Mouse (Mus musculus) midbrain, embryonic 12.5 days (tissue): Measurements from ENCODE around the gene Gpr65. TPM values are rescaled to one million over a fixed set of nuclear protein-coding genes. Genes with fewer than 3 reads are reported as not detected.
"Not testable (repeated sequence)": the region's sequence is repeated elsewhere in the genome, so short reads cannot be mapped to it uniquely, and the experiment has no call there.

Experiments used
- ATAC-seq: fragments of 200-750 bp; cut with Nextera tagmentation; 2 replicates; pipeline ENCODE4 v1.8.0; 2017; ENCODE audit warnings: low read depth, moderate TSS enrichment, moderate library complexity; ENCODE audit not compliant: low FRiP score
- H3K27ac ChIP-seq: fragments of 300-500 bp; sonication (generic); replicated peaks from 2 replicates; pipeline ENCODE4 v1.5.1; 2016; ENCODE audit warnings: mild to moderate bottlenecking
- H3K27me3 ChIP-seq: fragments of 300-500 bp; sonication (generic); 2 replicates; pipeline ENCODE4 v1.6.1; 2016; ENCODE audit warnings: mild to moderate bottlenecking
- H3K36me3 ChIP-seq: fragments of 300-500 bp; sonication (generic); 2 replicates; pipeline ENCODE4 v1.6.1; 2016
- H3K4me1 ChIP-seq: fragments of 300-500 bp; sonication (generic); 2 replicates; pipeline ENCODE4 v1.6.1; 2016
- H3K4me2 ChIP-seq: fragments of 300-500 bp; sonication (generic); replicated peaks from 2 replicates; pipeline ENCODE4 v1.6.1; 2016; ENCODE audit warnings: mild to moderate bottlenecking, moderate library complexity
- H3K4me3 ChIP-seq: fragments of 300-500 bp; sonication (generic); 2 replicates; pipeline ENCODE4 v1.5.1; 2016; ENCODE audit warnings: mild to moderate bottlenecking
- H3K9ac ChIP-seq: fragments of 300-500 bp; sonication (generic); replicated peaks from 2 replicates; pipeline ENCODE4 v1.6.1; 2016; ENCODE audit warnings: mild to moderate bottlenecking, moderate library complexity
- H3K9me3 ChIP-seq: fragments of 300-500 bp; sonication (generic); 2 replicates; pipeline ENCODE4 v1.6.1; 2016; ENCODE audit warnings: mild to moderate bottlenecking
- WGBS: fragments of 180-500 bp; shearing (Covaris S2); methylation state at CpG from one replicate; pipeline ENCODE4 v1.1.7; 2016; 5-methylcytosine and 5-hydroxymethylcytosine counted together
- polyA plus RNA-seq: library from polyadenylated mRNA; unstranded; fragments of >200 nt; fragmentation: Nextera tagmentation; extraction: Ambion mirVana; gene quantifications from 2 replicates; pipeline ENCODE4 v1.2.1, GENCODE M21; 2016

Gene Gpr65
- polyA plus RNA-seq, 1 experiment from 2014 or later: 0.52 TPM

DNA sequence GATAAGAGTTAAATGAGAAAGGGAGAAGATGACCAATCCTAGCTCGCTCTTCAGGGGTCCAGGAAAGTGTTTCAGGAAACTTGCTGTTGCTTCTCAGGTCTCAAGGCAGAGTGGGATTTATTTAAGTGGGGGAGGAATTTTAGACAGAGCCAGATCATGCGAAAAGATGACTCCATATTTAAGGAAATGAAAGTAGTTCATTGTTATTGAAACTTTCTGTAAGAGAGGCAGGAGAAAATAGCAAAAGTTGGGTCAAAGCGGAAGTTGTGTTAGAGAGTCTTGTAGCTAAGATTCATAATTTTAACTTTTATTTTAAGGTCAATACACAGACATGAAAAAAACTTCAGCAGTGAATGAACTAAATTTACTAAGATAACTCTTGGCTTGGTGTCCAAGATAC lies 22.0 kb downstream of the Gpr65 start:
- Histone ChIP-seq H3K4me1 (no peaks in the 10 kb centered on the region), H3K9me3 (no peaks in the 10 kb centered on the region), H3K4me3 (no peak overlapping the region), H3K27me3 (no peaks in the 10 kb centered on the region), H3K27ac (no peak overlapping the region), H3K4me2 (no peak overlapping the region), H3K9ac (no peak overlapping the region), H3K36me3 (no peaks in the 10 kb centered on the region)
- no peak for ATAC-seq
- WGBS: 87% methylated on average over 3 of the region's 3 CpGs

GRCm38 (mm10) chr12:98292278-98292677 lies 23.8 kb downstream of the Gpr65 start:
- H3K9me3 ChIP-seq: no peaks in the 10 kb centered on the region
- 79% methylated on average over 4 of the region's 4 CpGs for WGBS
- H3K27me3 ChIP-seq: no peaks in the 10 kb centered on the region
- no peak overlapping the region for H3K27ac ChIP-seq
- ATAC-seq: no peak
- no peak overlapping the region for H3K4me3 ChIP-seq
- no peaks in the 10 kb centered on the region for H3K4me1 ChIP-seq
- H3K9ac ChIP-seq: no peak overlapping the region
- no peaks in the 10 kb centered on the region for H3K36me3 ChIP-seq
- H3K4me2 ChIP-seq: no peak overlapping the region

DNA sequence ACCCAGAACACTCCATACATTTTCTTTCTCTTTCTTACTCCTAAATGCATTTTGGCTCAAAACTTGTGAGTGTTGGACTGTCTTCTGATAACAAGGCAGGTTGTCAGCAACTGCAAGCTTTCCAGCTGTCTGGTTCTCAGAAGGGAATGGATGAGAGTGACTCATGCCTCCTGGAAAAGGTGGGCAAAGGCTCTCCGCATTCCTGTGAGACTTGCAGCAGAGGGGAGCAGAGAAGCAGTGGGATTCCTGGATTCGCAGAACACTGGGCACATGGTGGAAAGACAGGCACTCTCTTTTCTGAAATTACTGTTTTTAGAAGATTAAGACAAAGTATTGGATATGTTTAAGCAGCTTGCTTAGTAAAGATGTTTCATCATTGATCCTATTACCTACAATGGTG lies 25.8 kb downstream of the Gpr65 start:
- no peaks in the 10 kb centered on the region for H3K9me3 ChIP-seq
- ATAC-seq: no peak
- no peak overlapping the region for H3K4me2 ChIP-seq
- no peak overlapping the region for H3K9ac ChIP-seq
- 88% methylated on average over 2 of the region's 2 CpGs for WGBS
- no peaks in the 10 kb centered on the region for H3K4me1 ChIP-seq
- H3K4me3 ChIP-seq: no peak overlapping the region
- no peak overlapping the region for H3K27ac ChIP-seq
- no peaks in the 10 kb centered on the region for H3K27me3 ChIP-seq
- no peaks in the 10 kb centered on the region for H3K36me3 ChIP-seq

GRCm38 (mm10) chr12:98301980-98302379 lies 33.5 kb downstream of the Gpr65 start:
- WGBS: 93% methylated on average over 5 of the region's 5 CpGs
- no peak overlapping the region for H3K4me3 ChIP-seq
- no peak overlapping the region for H3K9ac ChIP-seq
- ATAC-seq: no peak
- no peaks in the 10 kb centered on the region for H3K9me3 ChIP-seq
- no peaks in the 10 kb centered on the region for H3K36me3 ChIP-seq
- H3K27me3 ChIP-seq: no peaks in the 10 kb centered on the region
- peaks cover 5% of the 10 kb centered on the region for H3K4me1 ChIP-seq
- no peak overlapping the region for H3K27ac ChIP-seq
- H3K4me2 ChIP-seq: no peak overlapping the region

GRCm38 (mm10) chr12:98303013-98303412 lies 34.6 kb downstream of the Gpr65 start:
- no peaks in the 10 kb centered on the region for H3K36me3 ChIP-seq
- no peaks in the 10 kb centered on the region for H3K9me3 ChIP-seq
- H3K27me3 ChIP-seq: no peaks in the 10 kb centered on the region
- no peak overlapping the region for H3K27ac ChIP-seq
- no peak overlapping the region for H3K4me2 ChIP-seq
- ATAC-seq: no peak
- 77% methylated on average over 1 of the region's 1 CpGs for WGBS
- no peak overlapping the region for H3K4me3 ChIP-seq
- H3K4me1 ChIP-seq: peaks cover 5% of the 10 kb centered on the region
- no peak overlapping the region for H3K9ac ChIP-seq

GRCm38 (mm10) chr12:98307179-98307915 lies 38.9 kb downstream of the Gpr65 start:
- Histone ChIP-seq H3K36me3 (no peaks in the 10 kb centered on the region), H3K9me3 (no peaks in the 10 kb centered on the region), H3K27ac (no peak overlapping the region), H3K27me3 (no peaks in the 10 kb centered on the region), H3K4me2 (no peak overlapping the region), H3K4me1 (peaks cover 5% of the 10 kb centered on the region), H3K9ac (no peak overlapping the region), H3K4me3 (no peak overlapping the region)
- 87% methylated on average over 7 of the region's 7 CpGs for WGBS
- no peak for ATAC-seq

DNA sequence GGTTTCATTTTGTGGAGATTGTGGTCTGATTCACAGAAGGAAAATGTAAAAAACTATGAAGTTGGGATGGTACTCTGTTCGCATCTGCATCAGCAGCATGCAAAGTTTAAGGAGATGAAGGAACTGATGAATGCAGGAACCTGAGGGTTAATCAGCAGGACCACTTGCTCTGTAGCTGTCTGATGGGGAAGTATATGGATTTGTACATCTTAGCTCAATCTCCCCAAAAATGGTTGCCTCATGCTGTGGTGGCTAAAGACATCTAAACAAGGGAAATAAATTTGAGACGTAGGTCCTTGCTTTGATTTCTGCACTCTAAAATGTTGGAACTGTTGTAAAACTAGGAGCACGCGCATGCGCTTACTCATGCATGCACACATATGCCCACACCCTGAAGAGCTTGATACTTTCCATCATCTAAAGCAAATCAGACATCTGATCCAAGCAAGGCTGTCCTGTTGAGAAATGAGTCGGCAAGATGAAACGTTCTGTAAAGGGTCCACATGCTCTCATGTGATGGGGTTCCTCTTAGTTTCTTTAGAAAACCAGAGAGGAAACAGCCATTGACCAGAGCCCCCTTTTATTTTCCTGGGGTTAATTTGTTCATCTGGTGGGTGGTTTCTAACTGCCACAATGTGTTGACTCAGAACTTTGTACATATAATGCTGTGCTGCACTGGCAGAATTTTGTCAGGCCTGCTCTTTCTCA lies 43.1 kb downstream of the Gpr65 start:
- Histone ChIP-seq H3K9me3 (no peaks in the 10 kb centered on the region), H3K36me3 (no peaks in the 10 kb centered on the region), H3K27me3 (no peaks in the 10 kb centered on the region), H3K4me1 (no peaks in the 10 kb centered on the region), H3K4me2 (no peak overlapping the region), H3K4me3 (no peak overlapping the region), H3K9ac (no peak overlapping the region), H3K27ac (no peak overlapping the region)
- WGBS: 91% methylated on average over 7 of the region's 7 CpGs
- no peak for ATAC-seq

DNA sequence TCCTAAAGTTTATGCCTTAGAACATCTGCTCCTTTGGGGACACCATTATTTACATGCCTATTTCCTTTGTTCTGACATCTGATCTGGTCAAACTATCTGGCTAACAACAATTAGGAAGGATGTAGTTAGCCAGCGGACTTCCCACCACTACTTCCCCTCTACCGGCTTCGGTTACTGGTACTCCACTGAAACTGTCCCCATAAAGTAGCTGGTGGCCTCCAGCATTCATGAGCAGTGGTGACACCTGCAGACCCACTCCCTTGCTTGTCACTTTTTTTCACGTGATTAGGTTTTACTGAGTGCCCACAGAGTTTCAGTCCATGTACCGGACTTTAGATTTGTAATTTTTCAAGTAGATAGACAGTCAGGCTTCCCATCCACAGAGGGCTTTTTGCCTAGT lies 47.5 kb downstream of the Gpr65 start:
- Histone ChIP-seq H3K36me3 (no peaks in the 10 kb centered on the region), H3K4me2 (no peak overlapping the region), H3K27me3 (no peaks in the 10 kb centered on the region), H3K9ac (no peak overlapping the region), H3K9me3 (no peaks in the 10 kb centered on the region), H3K4me1 (no peaks in the 10 kb centered on the region), H3K4me3 (no peak overlapping the region), H3K27ac (no peak overlapping the region)
- WGBS: 88% methylated on average over 5 of the region's 5 CpGs
- no peak for ATAC-seq

DNA sequence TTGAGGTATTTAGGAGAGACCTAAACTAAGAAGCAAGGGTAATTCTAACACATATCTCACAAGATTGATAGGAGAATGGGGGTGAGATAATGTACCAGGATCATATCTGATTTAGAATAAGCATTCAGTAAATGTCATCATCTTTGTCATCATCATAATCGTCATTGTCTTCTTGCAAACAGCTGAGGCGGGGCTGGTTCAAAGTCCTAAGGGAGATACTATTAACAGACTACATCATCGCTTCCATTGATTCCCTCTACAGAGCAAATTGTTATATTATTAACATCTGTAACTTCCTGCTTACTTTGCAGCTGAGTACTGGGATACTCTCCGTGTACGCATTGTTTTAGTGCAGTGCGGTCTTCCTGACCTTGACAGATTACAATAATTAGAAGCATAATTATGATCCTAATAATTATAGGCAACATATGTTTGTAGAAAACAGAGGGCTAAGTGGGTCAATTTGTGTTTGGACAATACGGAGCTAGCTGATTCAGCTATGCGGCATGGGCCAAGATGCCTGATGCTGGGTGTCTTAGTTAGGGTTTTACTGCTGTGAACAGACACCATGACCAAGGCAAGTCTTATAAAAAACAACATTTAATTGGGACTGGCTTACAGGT lies 49.4 kb downstream of the Gpr65 start:
- 92% methylated on average over 8 of the region's 8 CpGs for WGBS
- Histone ChIP-seq H3K4me3 (no peak overlapping the region), H3K9ac (no peak overlapping the region), H3K4me2 (no peak overlapping the region), H3K27me3 (no peaks in the 10 kb centered on the region), H3K27ac (no peak overlapping the region), H3K9me3 (no peaks in the 10 kb centered on the region), H3K4me1 (no peaks in the 10 kb centered on the region), H3K36me3 (no peaks in the 10 kb centered on the region)
- ATAC-seq: no peak

- Histone ChIP-seq H3K4me2 (no peak overlapping the region), H3K9me3 (no peaks in the 10 kb centered on the region), H3K36me3 (no peaks in the 10 kb centered on the region), H3K4me1 (no peaks in the 10 kb centered on the region), H3K27ac (no peak overlapping the region), H3K4me3 (no peak overlapping the region), H3K27me3 (no peaks in the 10 kb centered on the region), H3K9ac (no peak overlapping the region)
- 78% methylated on average over 4 of the region's 4 CpGs for WGBS
- no peak for ATAC-seq
Observed at GRCm38 (mm10) chr12:98322426-98322825, 54.0 kb downstream of the Gpr65 start.

DNA sequence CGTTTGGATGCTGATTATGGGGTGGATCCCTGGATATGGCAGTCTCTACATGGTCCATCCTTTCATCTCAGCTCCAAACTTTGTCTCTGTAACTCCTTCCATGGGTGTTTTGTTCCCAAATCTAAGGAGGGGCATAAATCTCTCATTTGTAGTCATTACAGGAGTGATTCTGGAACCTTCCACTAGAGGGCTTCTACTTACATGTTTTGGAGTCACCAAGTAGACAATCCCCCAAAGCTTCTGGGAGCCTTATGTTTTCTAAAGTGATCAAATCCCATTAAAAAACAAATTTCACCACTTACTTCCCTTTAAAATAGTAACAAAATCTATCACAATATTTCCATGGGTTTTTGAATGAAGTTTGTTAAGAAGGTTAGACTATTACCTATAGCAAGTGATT lies 55.7 kb downstream of the Gpr65 start:
- not testable (repeated sequence) for H3K36me3 ChIP-seq, H3K27ac ChIP-seq, H3K9me3 ChIP-seq, H3K9ac ChIP-seq, H3K4me3 ChIP-seq, ATAC-seq, H3K27me3 ChIP-seq, H3K4me2 ChIP-seq, H3K4me1 ChIP-seq
- no CpG with 5 or more reads among the region's 1 CpGs for WGBS
